Mouse (Mus musculus): ENCODE measurements around the gene Trak2. TPM values are rescaled to one million over a fixed set of nuclear protein-coding genes. Genes with fewer than 3 reads are reported as not detected.

Gene Trak2
- polyA plus RNA-seq (2014; fragmentation: Nextera tagmentation; extraction: Ambion mirVana) = 17.9 and 20.9 TPM in 2 replicates

GRCm38 (mm10) chr1:58973366-58974221 is at the start of gene Trak2, which contains the start of gene Stradb:
Trak2 (minus strand) TSS chr1:58973430.
Stradb (plus strand) TSS chr1:58973522.
- peak; percentile 99 for DNase-seq (ENCODE audit: low spot score)
- Histone ChIP-seq H3K36me3 (ENCODE audit: control insufficient read depth, insufficient read depth, low read length) (peaks cover 8% of the 10 kb centered on the region; the same call in 1 of the 2 replicates), H3K4me2 (ENCODE audit: low read length) (peak within 1 kb of the TSS; percentile 80), H3K4me1 (ENCODE audit: control insufficient read depth, insufficient read depth, low read length) (peaks cover 17% of the 10 kb centered on the region), H3K27ac (ENCODE audit: low read depth, low read length) (peak within 1 kb of the TSS; percentile 81), H3K9ac (ENCODE audit: low read length) (peak within 1 kb of the TSS; percentile 88), H3K4me3 (ENCODE audit: low read depth, low read length) (peak within 1 kb of the TSS; percentile 94), H3K9me3 (replicated peaks; ENCODE audit: control insufficient read depth, low read length) (no peaks in the 10 kb centered on the region), H3K27me3 (replicated peaks; ENCODE audit: control insufficient read depth, insufficient read depth, low read length) (no peaks in the 10 kb centered on the region)
- ATAC-seq = peak; percentile 96
- WGBS = under 1% methylated on average over 64 of the region's 69 CpGs

GRCm38 (mm10) chr1:59021556-59021955 is 48.3 kb upstream of the Trak2 start:
- no peak for ATAC-seq
- WGBS = 66% methylated on average over 3 of the region's 3 CpGs

GRCm38 (mm10) chr1:59009250-59009649 is 36.0 kb upstream of the Trak2 start:
- H3K4me1 ChIP-seq (ENCODE audit: control insufficient read depth, insufficient read depth, low read length) = no peaks in the 10 kb centered on the region
- no peak overlapping the region for H3K4me3 ChIP-seq (ENCODE audit: low read depth, low read length)
- WGBS = 45% methylated on average over 4 of the region's 4 CpGs
- no peak overlapping the region for H3K27ac ChIP-seq (ENCODE audit: low read depth, low read length)
- H3K27me3 ChIP-seq (replicated peaks; ENCODE audit: control insufficient read depth, insufficient read depth, low read length) = no peaks in the 10 kb centered on the region
- DNase-seq (ENCODE audit: low spot score) = peak; percentile 42
- no peak overlapping the region for H3K9ac ChIP-seq (ENCODE audit: low read length)
- no peak overlapping the region for H3K4me2 ChIP-seq (ENCODE audit: low read length)
- no peaks in the 10 kb centered on the region for H3K36me3 ChIP-seq (ENCODE audit: control insufficient read depth, insufficient read depth, low read length)
- ATAC-seq = no peak
- no peaks in the 10 kb centered on the region for H3K9me3 ChIP-seq (replicated peaks; ENCODE audit: control insufficient read depth, low read length)

More at GRCm38 (mm10) chr1:59021556-59021955, 48.3 kb upstream of the Trak2 start:
- Histone ChIP-seq H3K4me1 (ENCODE audit: control insufficient read depth, insufficient read depth, low read length) (no peaks in the 10 kb centered on the region), H3K9me3 (replicated peaks; ENCODE audit: control insufficient read depth, low read length) (no peaks in the 10 kb centered on the region), H3K4me3 (ENCODE audit: low read depth, low read length) (no peak overlapping the region), H3K27me3 (replicated peaks; ENCODE audit: control insufficient read depth, insufficient read depth, low read length) (no peaks in the 10 kb centered on the region), H3K36me3 (ENCODE audit: control insufficient read depth, insufficient read depth, low read length) (no peaks in the 10 kb centered on the region), H3K9ac (ENCODE audit: low read length) (no peak overlapping the region), H3K27ac (ENCODE audit: low read depth, low read length) (no peak overlapping the region), H3K4me2 (ENCODE audit: low read length) (no peak overlapping the region)
- DNase-seq (ENCODE audit: low spot score) = no peak

GRCm38 (mm10) chr1:58995313-58995712 is 22.1 kb upstream of the Trak2 start:
- WGBS = 86% methylated on average over 5 of the region's 5 CpGs
- Histone ChIP-seq H3K9ac (ENCODE audit: low read length) (no peak overlapping the region), H3K27ac (ENCODE audit: low read depth, low read length) (no peak overlapping the region), H3K4me2 (ENCODE audit: low read length) (no peak overlapping the region), H3K4me1 (ENCODE audit: control insufficient read depth, insufficient read depth, low read length) (no peaks in the 10 kb centered on the region), H3K9me3 (replicated peaks; ENCODE audit: control insufficient read depth, low read length) (no peaks in the 10 kb centered on the region), H3K4me3 (ENCODE audit: low read depth, low read length) (no peak overlapping the region), H3K36me3 (ENCODE audit: control insufficient read depth, insufficient read depth, low read length) (peaks cover 28% of the 10 kb centered on the region), H3K27me3 (replicated peaks; ENCODE audit: control insufficient read depth, insufficient read depth, low read length) (no peaks in the 10 kb centered on the region)
- ATAC-seq (no peak), DNase-seq (ENCODE audit: low spot score) (no peak)

GRCm38 (mm10) chr1:58993723-58994122 is 20.5 kb upstream of the Trak2 start:
- 13% methylated on average over 1 of the region's 1 CpGs for WGBS

GRCm38 (mm10) chr1:58993144-58993543 is 19.9 kb upstream of the Trak2 start:
- no peak overlapping the region for H3K27ac ChIP-seq (ENCODE audit: low read depth, low read length)
- H3K27me3 ChIP-seq (replicated peaks; ENCODE audit: control insufficient read depth, insufficient read depth, low read length) = no peaks in the 10 kb centered on the region
- no peak overlapping the region for H3K4me2 ChIP-seq (ENCODE audit: low read length)
- H3K9ac ChIP-seq (ENCODE audit: low read length) = no peak overlapping the region
- ATAC-seq (no peak), DNase-seq (ENCODE audit: low spot score) (no peak)
- H3K4me3 ChIP-seq (ENCODE audit: low read depth, low read length) = no peak overlapping the region
- no peaks in the 10 kb centered on the region for H3K9me3 ChIP-seq (replicated peaks; ENCODE audit: control insufficient read depth, low read length)
- peaks cover 36% of the 10 kb centered on the region for H3K36me3 ChIP-seq (ENCODE audit: control insufficient read depth, insufficient read depth, low read length)
- 89% methylated on average over 7 of the region's 7 CpGs for WGBS
- no peaks in the 10 kb centered on the region for H3K4me1 ChIP-seq (ENCODE audit: control insufficient read depth, insufficient read depth, low read length)

More at GRCm38 (mm10) chr1:58993723-58994122, 20.5 kb upstream of the Trak2 start:
- ATAC-seq (no peak), DNase-seq (ENCODE audit: low spot score) (peak; percentile 43)
- Histone ChIP-seq H3K4me1 (ENCODE audit: control insufficient read depth, insufficient read depth, low read length) (no peaks in the 10 kb centered on the region), H3K9me3 (replicated peaks; ENCODE audit: control insufficient read depth, low read length) (no peaks in the 10 kb centered on the region), H3K4me3 (ENCODE audit: low read depth, low read length) (no peak overlapping the region), H3K4me2 (ENCODE audit: low read length) (no peak overlapping the region), H3K27me3 (replicated peaks; ENCODE audit: control insufficient read depth, insufficient read depth, low read length) (no peaks in the 10 kb centered on the region), H3K36me3 (ENCODE audit: control insufficient read depth, insufficient read depth, low read length) (peaks cover 31% of the 10 kb centered on the region), H3K27ac (ENCODE audit: low read depth, low read length) (no peak overlapping the region), H3K9ac (ENCODE audit: low read length) (no peak overlapping the region)

- Histone ChIP-seq H3K9me3 (replicated peaks; ENCODE audit: control insufficient read depth, low read length) (no peaks in the 10 kb centered on the region), H3K4me1 (ENCODE audit: control insufficient read depth, insufficient read depth, low read length) (no peaks in the 10 kb centered on the region), H3K27me3 (replicated peaks; ENCODE audit: control insufficient read depth, insufficient read depth, low read length) (no peaks in the 10 kb centered on the region), H3K36me3 (ENCODE audit: control insufficient read depth, insufficient read depth, low read length) (peaks cover 53% of the 10 kb centered on the region), H3K4me3 (ENCODE audit: low read depth, low read length) (no peak overlapping the region), H3K4me2 (ENCODE audit: low read length) (no peak overlapping the region), H3K9ac (ENCODE audit: low read length) (no peak overlapping the region), H3K27ac (ENCODE audit: low read depth, low read length) (no peak overlapping the region)
- DNase-seq (ENCODE audit: low spot score) (no peak), ATAC-seq (no peak)
- 86% methylated on average over 5 of the region's 5 CpGs for WGBS
Observed at GRCm38 (mm10) chr1:58984586-58984985, 11.4 kb upstream of the Trak2 start.

- ATAC-seq = no peak
Observed at GRCm38 (mm10) chr1:58982276-58982675, 9.0 kb upstream of the Trak2 start.

GRCm38 (mm10) chr1:58972851-58973365 is 322 bp downstream of the Trak2 start:
- Histone ChIP-seq H3K9ac (ENCODE audit: low read length) (peak overlapping the region; percentile 88), H3K27ac (ENCODE audit: low read depth, low read length) (peak overlapping the region; percentile 81), H3K4me1 (ENCODE audit: control insufficient read depth, insufficient read depth, low read length) (peaks cover 17% of the 10 kb centered on the region), H3K9me3 (replicated peaks; ENCODE audit: control insufficient read depth, low read length) (no peaks in the 10 kb centered on the region), H3K4me3 (ENCODE audit: low read depth, low read length) (peak overlapping the region; percentile 94), H3K4me2 (ENCODE audit: low read length) (peak overlapping the region; percentile 54), H3K36me3 (ENCODE audit: control insufficient read depth, insufficient read depth, low read length) (peaks cover 5% of the 10 kb centered on the region; the same call in 1 of the 2 replicates), H3K27me3 (replicated peaks; ENCODE audit: control insufficient read depth, insufficient read depth, low read length) (no peaks in the 10 kb centered on the region)
- DNase-seq (ENCODE audit: low spot score) (peak; percentile 71), ATAC-seq (peak; percentile 38)
- WGBS = under 1% methylated on average over 28 of the region's 28 CpGs

More at GRCm38 (mm10) chr1:58982276-58982675, 9.0 kb upstream of the Trak2 start:
- Histone ChIP-seq H3K9ac (ENCODE audit: low read length) (no peak overlapping the region), H3K36me3 (ENCODE audit: control insufficient read depth, insufficient read depth, low read length) (peaks cover 49% of the 10 kb centered on the region), H3K4me3 (ENCODE audit: low read depth, low read length) (no peak overlapping the region), H3K9me3 (replicated peaks; ENCODE audit: control insufficient read depth, low read length) (no peaks in the 10 kb centered on the region), H3K4me1 (ENCODE audit: control insufficient read depth, insufficient read depth, low read length) (no peaks in the 10 kb centered on the region), H3K4me2 (ENCODE audit: low read length) (no peak overlapping the region), H3K27ac (ENCODE audit: low read depth, low read length) (no peak overlapping the region), H3K27me3 (replicated peaks; ENCODE audit: control insufficient read depth, insufficient read depth, low read length) (no peaks in the 10 kb centered on the region)
- DNase-seq (ENCODE audit: low spot score) = no peak
- 81% methylated on average over 3 of the region's 3 CpGs for WGBS

Data from forebrain, embryonic 14.5 days (tissue).